ENCODE assay signal across 8 mouse cellular contexts in the genomic region with DNA sequence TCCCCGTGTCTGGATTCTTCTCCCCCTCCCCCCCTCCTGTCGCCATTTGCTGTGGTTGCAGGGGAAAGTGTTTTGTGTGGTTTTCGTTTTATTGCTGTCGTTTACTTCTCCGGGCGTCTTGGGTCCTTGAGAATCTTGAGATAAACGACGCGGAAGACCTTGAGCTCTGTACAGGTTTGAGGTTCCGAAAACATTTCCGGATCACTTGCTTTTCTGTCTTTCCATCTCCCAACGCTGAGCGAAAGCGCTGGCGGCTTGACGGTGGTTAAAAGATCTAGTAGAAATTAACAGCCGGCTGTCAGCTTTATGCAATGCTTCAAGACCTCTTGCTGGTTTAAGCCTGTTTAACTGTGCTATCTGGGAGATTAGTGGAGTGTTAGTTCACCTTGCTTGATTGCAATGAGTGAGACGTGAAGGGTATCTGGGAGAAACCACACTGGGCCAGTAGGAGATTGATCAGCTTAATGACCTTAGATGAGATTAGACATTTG. TPM values are rescaled to one million over a fixed set of nuclear protein-coding genes. Genes with fewer than 3 reads are reported as not detected.
DNase-seq lines count a peak whose midpoint lies in the region; ATAC-seq and TF ChIP-seq lines count a peak whose summit lies in the region.

No protein-coding gene starts in this region.

- TF ChIP-seq CTCF in C2C12 (IDR thresholded peaks at IDR 0.05; ENCODE audit: control insufficient read depth, insufficient read depth, insufficient read length) = no peak

- peak overlapping the region; percentile 80 for H3K4me2 ChIP-seq in midbrain, embryonic 12.5 days (replicated peaks)

- under 1% methylated on average over 18 of the region's 18 CpGs for WGBS in limb, embryonic 10.5 days
- under 1% methylated on average over 18 of the region's 18 CpGs for WGBS in midbrain, embryonic 12.5 days

- H3K9me3 ChIP-seq in limb, embryonic 10.5 days (replicated peaks) = no peaks in the 10 kb centered on the region
- no peaks in the 10 kb centered on the region for H3K9me3 ChIP-seq in midbrain, embryonic 12.5 days

- DNase-seq in cerebellum, postnatal 25 days = peak; percentile 23 to 25
- DNase-seq in cerebellum, adult 9-10 months = no peak
- DNase-seq in c-Kit-negative CD71-positive TER-119-positive erythroid progenitor cells, embryonic 14.5 days (ENCODE audit: low read depth, low spot score) = peak; percentile 32
- peak; percentile 15 for DNase-seq in heart, postnatal 4 days
- no peak for DNase-seq in limb, embryonic 10.5 days (ENCODE audit: low spot score)
- DNase-seq in urinary bladder, postnatal 10 days (ENCODE audit: low spot score) = no peak

- peaks cover 51% of the 10 kb centered on the region for H3K79me3 ChIP-seq in C2C12 (ENCODE audit: low read depth)

- peak overlapping the region; percentile 97 for H3K27ac ChIP-seq in limb, embryonic 10.5 days
- H3K27ac ChIP-seq in midbrain, embryonic 12.5 days (replicated peaks) = peak overlapping the region; percentile 90

- H3K79me2 ChIP-seq in C2C12 (ENCODE audit: control insufficient read depth, insufficient read depth) = peaks cover 57% of the 10 kb centered on the region

- ATAC-seq in midbrain, embryonic 12.5 days (ENCODE audit: low FRiP score, low read depth) = no peak

- H3K4me1 ChIP-seq in limb, embryonic 10.5 days = peaks cover 12% of the 10 kb centered on the region
- H3K4me1 ChIP-seq in midbrain, embryonic 12.5 days = peaks cover 20% of the 10 kb centered on the region

- peak overlapping the region; percentile 96 for H3K9ac ChIP-seq in midbrain, embryonic 12.5 days (replicated peaks)

- peaks cover 11% of the 10 kb centered on the region for H3K27me3 ChIP-seq in C2C12 (ENCODE audit: control insufficient read depth, insufficient read depth, insufficient read length)
- H3K27me3 ChIP-seq in limb, embryonic 10.5 days (ENCODE audit: low read depth, poor library complexity, severe bottlenecking) = no peaks in the 10 kb centered on the region
- H3K27me3 ChIP-seq in midbrain, embryonic 12.5 days = no peaks in the 10 kb centered on the region

- H3K4me3 ChIP-seq in C2C12 (ENCODE audit: insufficient read depth, poor library complexity, severe bottlenecking) = peak overlapping the region; percentile 95
- H3K4me3 ChIP-seq in limb, embryonic 10.5 days = peak overlapping the region; percentile 87
- H3K4me3 ChIP-seq in midbrain, embryonic 12.5 days = peak overlapping the region; percentile 93

- H3ac ChIP-seq in C2C12 (ENCODE audit: control insufficient read depth, insufficient read length, low read depth) = peak overlapping the region; percentile 84

- H3K36me3 ChIP-seq in C2C12 (ENCODE audit: control insufficient read depth, insufficient read depth) = peaks cover 6% of the 10 kb centered on the region
- peaks cover 29% of the 10 kb centered on the region for H3K36me3 ChIP-seq in limb, embryonic 10.5 days
- peaks cover 17% of the 10 kb centered on the region for H3K36me3 ChIP-seq in midbrain, embryonic 12.5 days

TF ChIP-seq in C2C12, 6 proteins besides CTCF, POLR2A, EP300 and RAD21:
- no peak for TF ChIP-seq CEBPB (IDR thresholded peaks at IDR 0.05; ENCODE audit: low read depth)
- no peak for TF ChIP-seq USF1 (IDR thresholded peaks at IDR 0.05; ENCODE audit: low read depth)
- TF ChIP-seq MYOG (IDR thresholded peaks at IDR 0.05; ENCODE audit: control insufficient read depth, extremely low read depth, insufficient read length) = no peak
- no peak for TF ChIP-seq MAX (IDR thresholded peaks at IDR 0.05)
- TF ChIP-seq FOSL1 (IDR thresholded peaks at IDR 0.05; ENCODE audit: insufficient read depth, low read length, poor library complexity, severe bottlenecking) = no peak
- TF ChIP-seq MYOD1 (IDR thresholded peaks at IDR 0.05; ENCODE audit: control insufficient read depth, insufficient read length, low read depth) = no peak

RNA-seq across cellular contexts. Expression of a gene that starts 0.6 kb away (rescaled TPM):
- 3.7 TPM for polyA plus RNA-seq in C2C12 (2012; fragmentation: generic; extraction: Trizol)
- 10 to 100 TPM; 22.6 to 25.0 TPM for total RNA-seq in heart, postnatal 4 days (2021)
- polyA plus RNA-seq in limb, embryonic 10.5 days (2016; fragmentation: Nextera tagmentation; extraction: Ambion mirVana) = 24.5 and 29.4 TPM in 2 replicates
- 39.6 and 43.0 TPM in 2 replicates for polyA plus RNA-seq in midbrain, embryonic 12.5 days (2016; fragmentation: Nextera tagmentation; extraction: Ambion mirVana)

RNA-seq across cellular contexts. Expression of a gene that starts 31.2 kb away (rescaled TPM):
- polyA plus RNA-seq in C2C12 (2012; fragmentation: generic; extraction: Trizol) = 8.5 TPM
- total RNA-seq in heart, postnatal 4 days (2021) = 10 to 100 TPM; 20.8 to 22.7 TPM
- polyA plus RNA-seq in limb, embryonic 10.5 days (2016; fragmentation: Nextera tagmentation; extraction: Ambion mirVana) = 87.1 and 97.2 TPM in 2 replicates
- 109 TPM in 2 replicates for polyA plus RNA-seq in midbrain, embryonic 12.5 days (2016; fragmentation: Nextera tagmentation; extraction: Ambion mirVana)

RNA-seq across cellular contexts. Expression of a gene that starts 32.5 kb away (rescaled TPM):
- polyA plus RNA-seq in C2C12 (2012; fragmentation: generic; extraction: Trizol) = not detected
- not detected for total RNA-seq in heart, postnatal 4 days (2021)
- polyA plus RNA-seq in limb, embryonic 10.5 days (2016; fragmentation: Nextera tagmentation; extraction: Ambion mirVana) = not detected in 2 replicates
- not detected in 2 replicates for polyA plus RNA-seq in midbrain, embryonic 12.5 days (2016; fragmentation: Nextera tagmentation; extraction: Ambion mirVana)

Comparison
In these comparisons a context has a peak if more than half of its experiments do, and no peak if none do; other contexts are left out.
1. DNase-seq: peak in cerebellum, postnatal 25 days (2 of 2), c-Kit-negative CD71-positive TER-119-positive erythroid progenitor cells, embryonic 14.5 days (single experiment) and heart, postnatal 4 days (single experiment); none in cerebellum, adult 9-10 months (single experiment), limb, embryonic 10.5 days (single experiment) and urinary bladder, postnatal 10 days (single experiment).
2. Peak in every context shown above with its lines, with median percentiles within 50 percentile points of each other: H3K4me3 ChIP-seq.